Mouse (Mus musculus) C2C12 (cell line): ENCODE results near the gene Dpt. TPM values are rescaled to one million over a fixed set of nuclear protein-coding genes. Genes with fewer than 3 reads are reported as not detected.
A peak's percentile ranks its signal among the peaks of the same experiment; 100 is the strongest.

ENCODE experiments used
- H3K27me3 ChIP-seq: one replicate; pipeline ENCODE4 v1.6.1; 2011; ENCODE audit not compliant: control insufficient read depth, insufficient read depth, insufficient read length
- H3K36me3 ChIP-seq: one replicate; pipeline ENCODE4 v1.6.1; 2011; ENCODE audit not compliant: control insufficient read depth, insufficient read depth
- H3K4me3 ChIP-seq: one replicate; pipeline ENCODE4 v1.5.1; 2011; ENCODE audit warnings: mild to moderate bottlenecking, control low read depth; ENCODE audit not compliant: poor library complexity, insufficient read depth, severe bottlenecking
- H3K79me2 ChIP-seq: one replicate; pipeline ENCODE4 v1.6.1; 2011; ENCODE audit not compliant: control insufficient read depth, insufficient read depth
- H3K79me3 ChIP-seq: one replicate; pipeline ENCODE4 v1.6.1; 2011; ENCODE audit warnings: low read depth, control low read depth
- H3ac ChIP-seq: one replicate; pipeline ENCODE3; 2011; ENCODE audit warnings: low read depth; ENCODE audit not compliant: control insufficient read depth, insufficient read length
- CEBPB ChIP-seq: IDR thresholded peaks from one replicate; pipeline ENCODE4 v1.6.1; 2011; ENCODE audit warnings: low read depth, mild to moderate bottlenecking, control low read depth, moderate library complexity
- CTCF ChIP-seq: IDR thresholded peaks from one replicate; pipeline ENCODE4 v1.5.1; 2011; ENCODE audit not compliant: control insufficient read depth, insufficient read depth, insufficient read length
- FOSL1 ChIP-seq: IDR thresholded peaks from one replicate; pipeline ENCODE4 v1.8.0; 2011; ENCODE audit warnings: mild to moderate bottlenecking, low read length; ENCODE audit not compliant: poor library complexity, insufficient read depth, severe bottlenecking
- MAX ChIP-seq: IDR thresholded peaks from one replicate; pipeline ENCODE4 v1.6.1; 2011; ENCODE audit warnings: mild to moderate bottlenecking, control low read depth
- MYOD1 ChIP-seq: IDR thresholded peaks from one replicate; pipeline ENCODE4 v1.6.1; 2011; ENCODE audit warnings: low read depth; ENCODE audit not compliant: control insufficient read depth, insufficient read length
- MYOG ChIP-seq: IDR thresholded peaks from one replicate; pipeline ENCODE4 v1.6.1; 2011; ENCODE audit not compliant: control insufficient read depth, insufficient read length; ENCODE audit errors: extremely low read depth
- USF1 ChIP-seq: IDR thresholded peaks from one replicate; pipeline ENCODE4 v1.6.1; 2011; ENCODE audit warnings: low read depth, mild to moderate bottlenecking, control low read depth, moderate library complexity
- polyA plus RNA-seq: library from polyadenylated mRNA; unstranded; fragments of >200 nt; fragmentation: generic; extraction: Trizol; gene quantifications from one replicate; pipeline ENCODE4 v1.2.1, GENCODE M21; 2012; ENCODE audit warnings: missing spikeins

Gene Dpt
- polyA plus RNA-seq, 1 experiment = 0.04 TPM

DNA sequence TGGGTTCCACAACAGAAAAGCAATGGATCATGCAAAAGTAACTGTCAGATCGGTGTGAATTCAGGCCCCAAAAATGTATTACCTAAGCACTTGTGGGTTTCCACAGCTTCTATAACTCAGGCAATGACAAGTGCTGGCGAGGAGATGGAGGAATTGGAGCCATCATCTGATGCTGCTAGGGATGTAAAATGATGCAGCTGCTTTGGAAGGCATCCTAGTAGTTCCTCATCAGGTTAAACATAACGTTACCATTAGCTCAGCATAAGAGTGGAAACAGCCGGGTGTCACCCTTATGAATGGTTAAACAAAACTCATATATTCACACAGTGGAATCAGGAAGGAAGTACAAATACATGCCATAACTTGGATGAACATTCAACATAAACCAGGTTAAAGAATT, 3.4 kb upstream of the Dpt start:
- Histone ChIP-seq H3ac (no peak overlapping the region), H3K79me2 (no peaks in the 10 kb centered on the region), H3K4me3 (no peak overlapping the region), H3K36me3 (no peaks in the 10 kb centered on the region), H3K79me3 (no peaks in the 10 kb centered on the region), H3K27me3 (no peaks in the 10 kb centered on the region)
- no peak for TF ChIP-seq CEBPB
- no peak for TF ChIP-seq MAX
- TF ChIP-seq USF1 = no peak
- TF ChIP-seq MYOG = no peak
- TF ChIP-seq MYOD1 = no peak
- no peak for TF ChIP-seq CTCF
- TF ChIP-seq FOSL1 = no peak

DNA sequence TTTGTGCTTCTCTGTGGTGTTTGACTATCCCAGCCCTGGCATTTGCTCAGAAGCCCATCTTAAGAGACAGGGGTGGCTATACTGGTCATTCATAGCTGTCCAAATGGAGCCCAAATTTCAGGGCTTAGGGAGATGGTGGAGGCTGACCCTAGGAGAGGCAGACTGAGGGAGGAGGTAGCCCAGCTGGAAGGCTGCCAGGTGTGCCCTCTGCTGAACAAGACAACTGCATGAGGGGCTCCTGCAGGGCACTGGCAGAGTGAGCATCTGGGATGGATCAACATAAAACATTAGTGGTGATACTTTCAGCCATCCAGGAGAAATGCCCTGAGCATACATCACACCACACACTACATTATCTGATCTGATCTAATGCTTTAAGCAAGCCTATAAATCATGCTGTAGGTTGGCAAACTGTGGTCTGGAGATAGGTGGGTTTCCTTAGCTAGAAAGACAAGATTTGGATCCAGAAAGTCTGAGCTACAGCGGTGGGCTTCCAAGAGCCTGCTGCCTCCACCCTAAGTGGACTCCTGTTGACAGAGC, 1.4 kb downstream of the Dpt start:
- Histone ChIP-seq H3K79me3 (no peaks in the 10 kb centered on the region), H3K79me2 (no peaks in the 10 kb centered on the region), H3K27me3 (no peaks in the 10 kb centered on the region), H3K4me3 (no peak overlapping the region), H3ac (no peak overlapping the region), H3K36me3 (no peaks in the 10 kb centered on the region)
- TF ChIP-seq MAX (no peak), USF1 (no peak), CTCF (no peak), MYOG (no peak), FOSL1 (no peak), CEBPB (no peak), MYOD1 (no peak)

DNA sequence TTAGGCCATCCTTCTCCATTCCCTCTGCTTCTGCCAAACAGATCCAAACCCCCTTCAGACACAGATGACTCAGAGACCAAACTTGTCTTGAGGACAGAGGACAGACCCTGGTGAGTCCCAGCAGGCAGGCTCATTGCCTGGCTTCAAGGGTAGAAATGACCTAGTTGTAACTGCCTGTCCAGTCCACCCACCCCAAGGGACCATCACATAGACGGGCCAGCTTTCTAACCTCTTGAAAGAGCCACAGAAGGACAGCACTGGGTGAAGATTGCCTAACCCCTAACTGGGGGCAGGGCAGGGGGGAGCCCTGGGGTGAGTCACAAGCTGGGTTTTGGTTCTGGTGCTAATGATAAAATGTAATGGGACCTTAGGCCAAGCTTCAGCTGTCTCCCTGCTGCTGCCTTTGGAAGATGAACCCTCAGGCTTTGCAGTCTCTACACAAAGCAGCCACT, 2.1 kb downstream of the Dpt start:
- H3ac ChIP-seq = no peak overlapping the region
- H3K79me3 ChIP-seq = no peaks in the 10 kb centered on the region
- H3K79me2 ChIP-seq = no peaks in the 10 kb centered on the region
- H3K4me3 ChIP-seq = no peak overlapping the region
- H3K36me3 ChIP-seq = no peaks in the 10 kb centered on the region
- H3K27me3 ChIP-seq = no peaks in the 10 kb centered on the region
- no peak for TF ChIP-seq CTCF
- no peak for TF ChIP-seq MAX
- TF ChIP-seq MYOD1 = peak; percentile 43
- peak; percentile 72 for TF ChIP-seq CEBPB
- no peak for TF ChIP-seq FOSL1
- no peak for TF ChIP-seq MYOG
- no peak for TF ChIP-seq USF1

DNA sequence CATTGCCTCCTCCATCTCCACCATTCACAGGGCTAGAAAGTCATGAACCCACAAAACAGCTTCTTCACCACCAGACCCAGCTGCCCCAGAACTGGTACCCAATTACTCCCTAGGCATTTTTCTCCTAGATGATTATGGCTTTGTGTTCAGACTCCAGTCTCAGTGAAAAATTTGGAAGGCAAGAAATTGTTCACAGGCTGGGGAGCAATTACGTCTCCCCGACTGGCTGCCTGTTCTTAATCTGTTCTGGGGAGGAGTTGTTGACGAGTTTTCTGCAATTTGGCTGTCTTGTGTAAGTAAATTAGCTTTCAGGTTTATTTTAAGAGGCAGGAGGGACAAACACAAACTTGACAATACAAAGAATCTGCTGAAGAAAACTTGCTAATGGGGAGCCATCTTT, 2.7 kb downstream of the Dpt start:
- H3K79me2 ChIP-seq = no peaks in the 10 kb centered on the region
- no peak for TF ChIP-seq USF1
- no peak for TF ChIP-seq MYOD1
- TF ChIP-seq CTCF = no peak
- TF ChIP-seq FOSL1 = no peak
- TF ChIP-seq MAX = no peak
- no peak for TF ChIP-seq MYOG
- no peak for TF ChIP-seq CEBPB
- H3K79me3 ChIP-seq = no peaks in the 10 kb centered on the region
- H3K4me3 ChIP-seq = no peak overlapping the region
- no peaks in the 10 kb centered on the region for H3K27me3 ChIP-seq
- H3ac ChIP-seq = no peak overlapping the region
- no peaks in the 10 kb centered on the region for H3K36me3 ChIP-seq

DNA sequence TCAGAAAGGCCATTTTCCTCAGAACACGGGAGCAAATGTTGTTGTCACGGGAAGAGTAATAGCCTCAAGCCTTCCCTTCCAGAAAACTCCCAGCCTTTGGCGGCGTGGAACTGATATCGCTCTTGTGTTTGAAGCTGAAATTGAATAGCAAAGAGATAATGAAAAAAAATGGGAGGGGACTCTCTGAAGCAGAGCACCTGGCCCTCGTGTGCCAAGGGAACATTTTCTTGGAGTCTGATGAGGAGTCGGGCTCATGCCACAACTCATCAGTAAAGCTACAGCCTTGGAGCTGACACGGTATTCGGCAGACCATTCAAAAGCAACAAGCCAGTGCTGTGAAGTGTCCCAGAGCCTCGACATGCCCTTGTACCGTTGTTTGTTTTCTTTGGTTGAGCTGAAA, 7.8 kb downstream of the Dpt start:
- TF ChIP-seq MYOD1 (no peak), MYOG (no peak), USF1 (no peak), MAX (no peak), CEBPB (no peak), CTCF (no peak), FOSL1 (no peak)
- Histone ChIP-seq H3K79me3 (no peaks in the 10 kb centered on the region), H3K27me3 (no peaks in the 10 kb centered on the region), H3K36me3 (no peaks in the 10 kb centered on the region), H3K4me3 (no peak overlapping the region), H3ac (no peak overlapping the region), H3K79me2 (no peaks in the 10 kb centered on the region)

DNA sequence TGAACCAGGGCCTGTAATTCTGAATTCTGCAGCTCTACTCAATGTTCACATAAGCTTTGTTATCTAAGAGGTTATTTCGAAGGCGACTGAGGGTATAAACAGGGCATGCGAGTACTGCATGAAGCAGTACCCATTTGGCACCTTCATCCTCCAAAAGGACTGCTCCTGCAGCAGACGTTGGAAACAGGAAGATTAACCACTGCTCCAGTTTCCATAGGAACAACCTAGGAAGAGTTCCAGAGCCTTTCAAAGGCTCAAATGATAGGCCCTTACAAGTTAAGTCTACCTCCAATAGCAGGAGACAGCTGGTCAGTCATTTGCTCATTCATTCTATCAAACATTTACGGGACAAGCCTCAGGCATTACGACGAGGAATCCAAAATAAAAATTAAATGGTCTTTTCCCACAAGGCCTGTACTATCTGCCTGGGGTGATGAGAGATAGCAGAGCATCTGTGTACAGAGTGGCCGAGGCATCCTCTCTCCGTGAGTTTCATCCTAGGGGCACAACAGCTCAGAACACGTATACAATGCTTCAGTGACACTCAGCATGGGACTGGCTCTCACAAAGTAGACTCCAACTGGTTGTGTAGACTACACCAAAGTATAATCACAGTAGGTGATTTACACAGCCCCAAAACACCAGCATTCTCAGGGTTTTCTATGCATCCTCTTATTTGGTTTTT, 8.4 kb downstream of the Dpt start:
- H3K36me3 ChIP-seq = no peaks in the 10 kb centered on the region
- no peaks in the 10 kb centered on the region for H3K79me2 ChIP-seq
- H3ac ChIP-seq = no peak overlapping the region
- H3K79me3 ChIP-seq = no peaks in the 10 kb centered on the region
- H3K27me3 ChIP-seq = no peaks in the 10 kb centered on the region
- TF ChIP-seq CTCF (no peak), FOSL1 (no peak), MAX (no peak), USF1 (no peak), MYOG (no peak), MYOD1 (no peak), CEBPB (no peak)
- H3K4me3 ChIP-seq = no peak overlapping the region
